Mouse (Mus musculus) urinary bladder, postnatal 10 days (tissue): Measurements from ENCODE around the gene Hist2h2ac.
A peak's percentile ranks its signal among the peaks of the same experiment; 100 is the strongest.
"Not testable (repeated sequence)": the region's sequence is repeated elsewhere in the genome, so short reads cannot be mapped to it uniquely, and the experiment has no call there.

Experiments used
- DNase-seq: peaks from one replicate; pipeline ENCODE4 v3.0.0; 2022; ENCODE audit warnings: low spot score

Hist2h2ac gene

DNA sequence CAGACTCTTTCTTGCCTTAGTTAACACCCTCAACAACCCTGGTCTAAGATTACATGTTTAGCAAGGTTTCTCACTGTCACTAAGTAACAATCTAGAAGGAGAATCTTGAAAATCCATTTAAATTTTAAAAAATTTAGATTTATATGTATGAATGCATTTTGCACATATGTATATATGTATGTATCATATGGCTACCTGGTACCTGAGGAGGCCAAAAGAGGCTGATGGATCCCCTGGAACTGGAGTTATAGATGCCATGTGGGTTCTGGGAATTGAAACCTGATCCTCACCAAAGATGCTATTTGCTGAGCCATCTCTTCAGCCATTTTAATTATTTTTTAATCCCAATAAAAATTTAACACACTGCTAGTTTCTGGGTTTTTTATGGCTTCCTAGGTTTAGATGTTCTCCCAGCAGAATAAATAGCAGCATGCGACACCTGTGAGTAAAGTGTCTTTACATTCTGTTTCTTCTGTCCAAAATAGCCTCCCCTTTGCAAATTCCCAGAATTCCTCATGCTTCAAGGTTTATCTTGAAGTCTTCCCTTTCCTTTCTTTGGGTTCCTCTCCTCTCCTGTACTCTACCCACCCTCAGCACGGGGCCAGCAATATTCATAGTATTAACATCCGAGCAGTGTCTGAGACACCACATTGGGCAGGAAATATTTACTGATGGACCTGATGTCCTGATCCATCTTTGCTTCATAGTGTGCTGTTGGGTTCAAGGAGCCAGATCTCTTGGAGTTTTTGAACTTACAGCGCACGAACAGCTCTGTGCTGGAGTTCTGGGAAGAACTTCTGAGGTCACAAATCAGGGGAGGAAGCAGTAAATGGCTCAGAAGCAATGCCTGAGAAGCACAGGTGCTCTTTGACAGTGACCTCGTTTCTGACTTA lies 27.7 kb upstream of the Hist2h2ac start:
- DNase-seq = no peak

GRCm38 (mm10) chr3:96247356-96248140 lies 26.9 kb upstream of the Hist2h2ac start:
- no peak for DNase-seq

DNA sequence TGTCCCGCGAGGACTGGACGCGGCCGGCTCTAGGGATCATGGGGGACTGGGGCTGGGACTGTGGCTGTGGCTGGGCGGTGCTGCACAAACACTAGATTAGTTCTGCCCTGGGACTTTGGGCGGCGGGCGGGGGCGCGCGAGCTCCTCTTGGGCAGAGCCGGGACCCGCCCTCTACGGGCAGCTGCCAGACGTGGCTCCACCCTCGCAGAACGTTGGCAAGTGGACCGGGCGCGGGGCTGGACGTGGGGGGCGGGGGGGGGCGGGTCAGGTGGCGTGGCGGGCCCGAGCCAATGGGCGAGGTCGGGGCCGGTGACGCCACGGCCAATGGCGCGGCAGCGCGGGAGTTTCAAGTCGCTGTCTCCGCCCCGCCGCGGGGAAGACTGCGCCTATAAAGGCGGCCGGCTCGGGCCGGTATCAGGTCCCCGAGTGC lies 25.8 kb upstream of the Hist2h2ac start, which contains the start of gene Hist2h3c1:
Gene Hist2h3c1 (plus strand): TSS at position 259 of the 430 bp plus-strand sequence.
- not testable (repeated sequence) for DNase-seq

GRCm38 (mm10) chr3:96246018-96246417 lies 25.3 kb upstream of the Hist2h2ac start:
- DNase-seq = not testable (repeated sequence)

GRCm38 (mm10) chr3:96245003-96245886 lies 24.6 kb upstream of the Hist2h2ac start, which contains the start of gene Hist2h2aa1:
TSS of gene Hist2h2aa1 (plus strand) at chr3:96245497.
- peak; percentile 23 for DNase-seq

DNA sequence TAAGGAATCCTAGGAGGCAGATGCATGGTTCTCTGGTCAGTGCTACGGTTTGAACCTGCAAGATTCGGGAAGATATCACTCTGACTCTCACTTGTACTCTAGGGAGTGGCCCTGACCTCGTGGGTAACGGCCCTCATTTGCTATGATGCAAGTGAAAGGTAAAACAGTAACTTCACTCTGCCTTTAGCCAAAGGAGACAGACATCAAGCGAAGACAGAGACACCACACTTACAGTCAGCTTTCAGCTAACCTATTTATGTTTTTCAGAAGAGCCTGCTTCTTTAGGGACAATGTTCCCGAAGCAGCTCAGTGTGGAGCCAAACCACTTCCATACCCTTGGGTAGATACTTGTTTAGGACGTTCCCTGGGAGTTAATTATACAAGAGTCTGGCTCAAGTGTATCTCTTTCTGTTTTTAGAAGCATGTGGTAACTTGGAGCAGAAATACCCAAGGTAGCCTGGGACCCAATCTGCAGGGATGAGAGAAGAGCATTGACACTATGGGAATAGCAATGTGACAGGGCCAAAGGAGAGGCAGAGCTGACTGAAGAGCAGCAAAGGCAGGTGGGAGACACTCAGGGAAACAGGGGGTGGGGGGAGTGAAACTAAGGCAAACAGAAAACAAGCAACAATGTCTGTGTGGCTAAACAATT lies 23.4 kb upstream of the Hist2h2ac start:
- no peak for DNase-seq

DNA sequence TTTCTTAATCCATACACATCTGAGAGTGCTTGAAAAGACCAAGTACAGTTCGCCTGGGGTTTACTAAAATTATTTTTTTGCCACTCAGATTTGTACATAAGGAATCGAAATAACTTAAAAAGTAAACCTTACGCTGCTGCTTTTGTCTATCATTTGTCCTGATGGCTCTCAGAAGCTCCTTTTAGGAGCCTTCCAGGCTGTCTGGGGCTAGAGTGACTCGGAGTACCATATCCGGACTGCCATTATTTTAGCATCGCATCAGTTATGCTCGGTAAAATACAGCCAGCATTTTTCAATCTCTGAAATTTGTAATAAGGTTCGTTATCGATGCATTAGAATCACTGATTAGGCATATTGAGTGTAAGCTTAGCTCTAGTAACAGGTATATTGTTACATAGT lies 20.1 kb upstream of the Hist2h2ac start:
- DNase-seq = no peak

GRCm38 (mm10) chr3:96239949-96240798 lies 19.5 kb upstream of the Hist2h2ac start, which contains the start of gene Hist2h2aa2:
TSS of gene Hist2h2aa2 (minus strand) at chr3:96240276.
- peak; percentile 84 for DNase-seq

DNA sequence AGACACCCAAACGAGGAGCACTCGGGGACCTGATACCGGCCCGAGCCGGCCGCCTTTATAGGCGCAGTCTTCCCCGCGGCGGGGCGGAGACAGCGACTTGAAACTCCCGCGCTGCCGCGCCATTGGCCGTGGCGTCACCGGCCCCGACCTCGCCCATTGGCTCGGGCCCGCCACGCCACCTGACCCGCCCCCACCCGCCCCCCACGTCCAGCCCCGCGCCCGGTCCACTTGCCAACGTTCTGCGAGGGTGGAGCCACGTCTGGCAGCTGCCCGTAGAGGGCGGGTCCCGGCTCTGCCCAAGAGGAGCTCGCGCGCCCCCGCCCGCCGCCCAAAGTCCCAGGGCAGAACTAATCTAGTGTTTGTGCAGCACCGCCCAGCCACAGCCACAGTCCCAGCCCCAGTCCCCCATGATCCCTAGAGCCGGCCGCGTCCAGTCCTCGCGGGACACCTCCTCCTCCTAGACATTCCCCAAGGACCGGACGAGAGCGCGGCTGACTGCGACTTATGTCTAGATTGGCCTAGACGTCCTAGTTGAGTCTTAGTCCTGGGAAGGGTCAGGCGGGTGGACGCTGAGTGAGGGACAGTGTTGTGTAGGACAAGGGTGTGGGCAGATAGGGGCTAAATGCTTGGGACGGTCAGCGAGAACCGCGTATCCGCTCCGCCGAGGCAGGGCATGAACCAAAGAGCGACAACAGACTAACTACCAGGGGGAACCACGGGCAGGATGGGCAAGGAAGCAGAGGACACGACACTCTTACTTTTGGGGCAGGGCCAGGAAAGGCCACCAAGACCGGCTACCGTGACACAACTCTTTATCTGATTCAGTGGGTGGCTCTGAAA lies 18.5 kb upstream of the Hist2h2ac start, which contains the start of gene Hist2h3c2:
Gene Hist2h3c2 (minus strand): TSS at position 174 of the 840 bp plus-strand sequence.
- not testable (repeated sequence) for DNase-seq

- no peak for DNase-seq
These were observed 17.3 kb upstream of the Hist2h2ac start for GRCm38 (mm10) chr3:96237904-96238511.

DNA sequence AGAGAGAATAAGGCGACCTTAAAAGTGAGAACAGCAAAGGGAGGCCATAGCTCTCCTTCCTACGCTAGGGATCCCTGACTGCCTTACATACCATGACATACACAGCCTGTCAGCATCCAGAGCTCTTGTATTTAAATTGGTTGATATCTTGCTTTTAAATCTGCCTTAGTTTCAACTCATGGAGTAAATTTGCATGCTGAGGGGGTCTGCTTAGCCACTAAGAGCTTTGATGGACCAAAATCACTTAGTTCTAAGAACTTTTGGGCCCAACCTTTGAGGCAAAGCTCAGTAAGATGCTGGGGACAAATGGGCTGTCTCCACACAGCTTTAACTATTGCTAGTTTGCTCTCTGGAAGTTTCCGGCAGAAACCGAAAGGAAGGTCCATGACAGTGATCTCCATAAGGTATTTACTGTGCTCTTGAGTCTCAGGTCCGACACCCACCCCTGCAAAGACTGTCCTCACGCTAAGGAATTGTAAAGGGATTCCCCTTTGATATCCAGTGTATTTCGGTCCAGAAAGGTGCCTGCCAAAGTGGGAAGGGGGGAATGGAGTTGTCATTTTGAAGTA lies 16.7 kb upstream of the Hist2h2ac start:
- DNase-seq = no peak

GRCm38 (mm10) chr3:96236834-96237334 lies 16.2 kb upstream of the Hist2h2ac start:
- no peak for DNase-seq

- no peak for DNase-seq
These were observed 15.2 kb upstream of the Hist2h2ac start for GRCm38 (mm10) chr3:96235836-96236235.

GRCm38 (mm10) chr3:96234914-96235313 lies 14.2 kb upstream of the Hist2h2ac start:
- no peak for DNase-seq

DNA sequence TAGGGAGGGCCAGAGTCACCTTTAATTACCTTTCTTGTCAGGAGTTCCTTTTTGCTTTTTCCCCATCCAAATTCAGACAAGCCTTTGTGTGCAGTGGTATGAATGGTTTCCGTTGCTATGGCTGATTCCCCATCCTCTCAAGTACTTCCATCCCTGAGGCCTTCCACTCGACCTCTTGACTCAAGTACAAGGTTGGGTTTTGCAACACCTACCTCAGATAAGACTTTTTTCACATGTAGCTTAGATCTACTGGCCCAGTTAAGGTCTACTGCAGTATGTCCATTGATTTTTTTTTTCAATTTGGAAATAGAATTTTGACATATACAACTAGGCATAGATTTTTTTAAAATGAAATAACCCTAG lies 11.1 kb upstream of the Hist2h2ac start:
- no peak for DNase-seq

DNA sequence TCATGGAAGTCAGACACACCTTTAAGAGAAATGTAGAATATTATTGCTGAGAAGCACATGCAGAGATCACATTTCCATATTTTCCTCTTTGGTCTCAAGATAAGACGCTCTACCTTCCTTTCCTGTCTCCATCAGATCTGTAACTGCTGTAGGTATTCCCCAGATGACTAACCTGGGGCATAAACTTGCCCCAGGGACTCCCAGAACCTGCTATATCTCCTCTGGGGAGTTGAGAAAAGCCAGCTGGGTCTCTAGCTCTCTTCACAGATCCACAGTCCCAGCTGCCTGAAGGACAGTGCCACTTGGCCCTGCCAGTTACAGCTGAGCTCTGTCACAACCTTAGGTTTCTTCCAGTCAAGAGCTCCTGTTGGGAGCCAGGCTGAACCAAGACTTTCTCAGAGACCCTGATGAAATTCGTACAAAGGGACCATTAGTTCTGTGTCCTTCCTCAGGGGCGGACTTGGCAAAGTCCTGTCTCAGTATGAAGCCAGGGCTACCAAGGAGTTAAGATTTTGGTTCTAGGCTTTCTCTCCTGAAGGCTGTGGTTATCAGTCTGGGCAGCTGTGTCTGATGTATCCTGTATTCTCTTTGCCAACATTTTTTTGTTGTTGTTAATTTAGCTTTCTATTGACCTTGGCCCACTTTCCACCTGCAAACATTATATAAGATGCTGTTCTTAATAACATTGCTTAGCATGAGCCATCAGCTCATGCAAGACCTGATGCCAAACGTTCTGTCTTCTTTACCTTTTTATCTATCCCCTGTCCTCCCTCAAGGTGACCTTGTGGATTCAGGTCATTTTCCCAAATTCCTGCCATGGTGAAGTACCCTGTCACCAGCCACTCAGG lies 10.5 kb upstream of the Hist2h2ac start:
- no peak for DNase-seq

- no peak for DNase-seq
These were observed 9.7 kb upstream of the Hist2h2ac start for GRCm38 (mm10) chr3:96230404-96230803.
